Mouse (Mus musculus): ENCODE results near the gene Shc2.

Gene Shc2

GRCm38 (mm10) chr10:79615860-79616259, 21.9 kb downstream of the Shc2 start:
- DNase-seq (ENCODE audit: low spot score in 2 of 2): no peak

- DNase-seq (ENCODE audit: low spot score in 2 of 2): no peak
These were observed 23.4 kb downstream of the Shc2 start for GRCm38 (mm10) chr10:79614305-79614643.

- DNase-seq (ENCODE audit: low spot score in 2 of 2): no peak
These were observed 24.0 kb downstream of the Shc2 start, which contains the start of gene C2cd4c for GRCm38 (mm10) chr10:79613578-79614304. C2cd4c (minus strand) TSS chr10:79614025.

GRCm38 (mm10) chr10:79612192-79613135, 25.3 kb downstream of the Shc2 start:
- DNase-seq (ENCODE audit: low spot score in 2 of 2): no peak

GRCm38 (mm10) chr10:79611296-79611695, 26.4 kb downstream of the Shc2 start:
- DNase-seq (ENCODE audit: low spot score in 2 of 2): no peak

GRCm38 (mm10) chr10:79609276-79609675, 28.4 kb downstream of the Shc2 start:
- no peak for DNase-seq (ENCODE audit: low spot score in 2 of 2)

GRCm38 (mm10) chr10:79607892-79608291, 29.8 kb downstream of the Shc2 start:
- no peak for DNase-seq (ENCODE audit: low spot score in 2 of 2)

- no peak for DNase-seq (ENCODE audit: low spot score in 2 of 2)
These were observed 31.2 kb downstream of the Shc2 start for GRCm38 (mm10) chr10:79606537-79606936.

- no peak for DNase-seq (ENCODE audit: low spot score in 2 of 2)
These were observed 39.8 kb downstream of the Shc2 start for GRCm38 (mm10) chr10:79597936-79598230.

GRCm38 (mm10) chr10:79597051-79597935, 40.4 kb downstream of the Shc2 start:
- no peak for DNase-seq (ENCODE audit: low spot score in 2 of 2)

GRCm38 (mm10) chr10:79595590-79595929, 42.2 kb downstream of the Shc2 start:
- DNase-seq (ENCODE audit: low spot score in 2 of 2): no peak

- DNase-seq (ENCODE audit: low spot score in 2 of 2): peak; percentile 32 to 43
These were observed 42.7 kb downstream of the Shc2 start for GRCm38 (mm10) chr10:79594872-79595589.

GRCm38 (mm10) chr10:79594111-79594510, 43.6 kb downstream of the Shc2 start:
- no peak for DNase-seq (ENCODE audit: low spot score in 2 of 2)

- DNase-seq (ENCODE audit: low spot score in 2 of 2): no peak
These were observed 47.0 kb downstream of the Shc2 start for GRCm38 (mm10) chr10:79590702-79591101.

GRCm38 (mm10) chr10:79587752-79588126, 50.0 kb downstream of the Shc2 start:
- no peak for DNase-seq (ENCODE audit: low spot score in 2 of 2)

- no peak for DNase-seq (ENCODE audit: low spot score in 2 of 2)
These were observed 50.5 kb downstream of the Shc2 start, which contains the start of gene Theg for GRCm38 (mm10) chr10:79587061-79587751. Theg (minus strand) TSS chr10:79587331.

GRCm38 (mm10) chr10:79586243-79586642, 51.5 kb downstream of the Shc2 start:
- no peak for DNase-seq (ENCODE audit: low spot score in 2 of 2)

GRCm38 (mm10) chr10:79585723-79586122, 52.0 kb downstream of the Shc2 start:
- no peak for DNase-seq (ENCODE audit: low spot score in 2 of 2)

- no peak for DNase-seq (ENCODE audit: low spot score in 2 of 2)
These were observed 52.6 kb downstream of the Shc2 start for GRCm38 (mm10) chr10:79585136-79585535.

- DNase-seq (ENCODE audit: low spot score in 2 of 2): no peak
These were observed 53.3 kb downstream of the Shc2 start for GRCm38 (mm10) chr10:79584426-79584825.

GRCm38 (mm10) chr10:79584021-79584420, 53.7 kb downstream of the Shc2 start:
- DNase-seq (ENCODE audit: low spot score in 2 of 2): no peak

Data from heart, adult 9 months (tissue).